Mouse (Mus musculus): ENCODE measurements at regions not wholly inside any gene's neighbourhood (a gene's known extent, or its start where the extent isn't known, plus 50 kb on each side); places are given as distances from the start of the nearest gene placed in this dataset.

DNA sequence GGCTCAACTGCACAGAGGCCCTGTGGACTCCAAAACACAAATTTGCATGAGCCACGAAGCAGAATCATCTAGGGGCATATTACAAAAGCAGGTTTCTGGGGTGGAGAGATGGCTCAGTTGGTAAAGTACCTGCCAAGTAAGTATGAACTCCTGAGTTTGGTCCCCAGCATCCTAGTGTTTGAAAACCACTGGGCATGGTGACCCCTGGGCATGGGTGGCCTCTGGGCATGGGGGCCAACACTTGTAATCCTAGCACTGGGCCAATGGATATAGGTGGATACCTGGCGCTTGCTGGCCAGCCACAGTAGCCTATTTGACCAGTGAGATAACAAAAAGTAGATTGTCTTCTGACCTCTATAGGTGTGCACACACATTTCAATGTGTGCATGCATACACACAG is 65.7 kb upstream of the Arid5b start:
- no peaks in the 10 kb centered on the region for H3K4me1 ChIP-seq (ENCODE audit: control insufficient read depth, insufficient read depth, insufficient read length)
- WGBS, result 96% methylated on average over 2 of the region's 2 CpGs
- TF ChIP-seq POLR2A (IDR thresholded peaks at IDR 0.05; ENCODE audit: low read depth, low read length) (no peak), CTCF (IDR thresholded peaks at IDR 0.05; ENCODE audit: extremely low read depth, insufficient read depth, insufficient read length, insufficient replicate concordance) (no peak)
- no peak overlapping the region for H3K27ac ChIP-seq (ENCODE audit: insufficient read depth, low read length)
- H3K27me3 ChIP-seq (ENCODE audit: control insufficient read depth, insufficient read depth, low read length), result no peaks in the 10 kb centered on the region
- no peak for DNase-seq (ENCODE audit: low read depth in 1 of 2, low spot score in 2 of 2)
- no peaks in the 10 kb centered on the region for H3K36me3 ChIP-seq (ENCODE audit: control insufficient read depth, insufficient read depth, low read length)
- H3K4me3 ChIP-seq (ENCODE audit: extremely low read depth, insufficient read depth, insufficient read length), result no peak overlapping the region

DNA sequence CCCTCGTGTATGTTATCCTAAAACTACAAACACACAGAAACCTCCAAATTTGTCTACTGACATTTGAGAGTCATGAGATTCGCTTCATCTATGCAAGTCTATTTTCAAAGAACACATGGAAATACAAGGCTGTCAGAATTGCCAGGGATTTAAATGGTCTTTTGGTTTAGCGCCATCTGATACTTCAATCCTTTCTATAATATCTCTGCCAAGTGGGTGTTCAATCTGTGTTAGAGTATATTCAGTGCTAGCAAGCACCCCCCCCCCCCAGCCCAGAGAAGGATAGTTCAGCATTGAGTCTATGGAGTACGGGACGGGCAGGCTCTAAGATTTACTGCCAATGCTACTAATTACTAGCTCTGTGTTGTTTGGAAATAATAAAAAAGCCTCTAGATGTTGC is 55.5 kb upstream of the Arid5b start:
- 88% methylated on average over 5 of the region's 5 CpGs for WGBS
- DNase-seq (ENCODE audit: low read depth in 1 of 2, low spot score in 2 of 2), result no peak
- Histone ChIP-seq H3K4me1 (ENCODE audit: control insufficient read depth, insufficient read depth, insufficient read length) (no peaks in the 10 kb centered on the region), H3K36me3 (ENCODE audit: control insufficient read depth, insufficient read depth, low read length) (no peaks in the 10 kb centered on the region), H3K4me3 (ENCODE audit: extremely low read depth, insufficient read depth, insufficient read length) (no peak overlapping the region), H3K27me3 (ENCODE audit: control insufficient read depth, insufficient read depth, low read length) (no peaks in the 10 kb centered on the region), H3K27ac (ENCODE audit: insufficient read depth, low read length) (no peak overlapping the region)
- TF ChIP-seq CTCF (IDR thresholded peaks at IDR 0.05; ENCODE audit: extremely low read depth, insufficient read depth, insufficient read length, insufficient replicate concordance), result no peak
- no peak for TF ChIP-seq POLR2A (IDR thresholded peaks at IDR 0.05; ENCODE audit: low read depth, low read length)

Data from spleen, adult 2 months (tissue).